Mouse (Mus musculus) olfactory bulb, adult 2 months (tissue): ENCODE measurements at regions not wholly inside any gene's neighbourhood (a gene's known extent, or its start where the extent isn't known, plus 50 kb on each side); places are given as distances from the start of the nearest gene placed in this dataset.

Source experiments
- CTCF ChIP-seq: fragments of 200-500 bp; IDR thresholded peaks from 2 replicates; pipeline ENCODE4 v1.5.1; 2012; ENCODE audit warnings: low read depth, mild to moderate bottlenecking, low read length, moderate library complexity; ENCODE audit not compliant: insufficient read depth
- POLR2A ChIP-seq: fragments of 200-500 bp; IDR thresholded peaks from 2 replicates; pipeline ENCODE4 v1.6.1; 2012; ENCODE audit warnings: mild to moderate bottlenecking, low read depth, low read length, moderate library complexity; ENCODE audit not compliant: insufficient read depth

DNA sequence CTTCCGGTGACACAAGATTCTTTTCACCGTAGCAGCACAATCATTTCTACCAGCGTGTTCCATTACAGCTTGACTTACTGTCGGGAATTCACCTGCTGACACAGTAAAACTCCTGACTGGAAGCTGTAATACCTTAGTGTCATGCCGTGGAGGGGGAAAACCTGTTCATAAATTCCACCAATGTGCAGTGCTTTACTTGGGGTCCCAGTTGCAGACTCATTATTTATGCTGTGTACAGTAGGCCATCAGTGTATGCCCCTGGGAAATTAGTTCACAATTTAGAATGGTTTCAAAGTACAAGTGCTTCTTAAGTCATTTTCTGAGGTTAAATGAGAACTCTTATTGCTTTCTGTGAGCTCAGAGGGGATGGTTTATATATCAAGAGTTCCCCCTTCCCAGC lies 451.4 kb downstream of the Hdgfl1 start:
- TF ChIP-seq CTCF = no peak
- no peak for TF ChIP-seq POLR2A
